14 mouse cellular contexts compared by ENCODE assay signal in genomic region chr7:133098118-133098793, GRCm38 (mm10). TPM values are rescaled to one million over a fixed set of nuclear protein-coding genes. Genes with fewer than 3 reads are reported as not detected.
DNase-seq lines count a peak whose midpoint lies in the region; ATAC-seq and TF ChIP-seq lines count a peak whose summit lies in the region.
"Had no signal": no experiment of that assay in that cellular context is flagged by ENCODE, and none has a peak within 500 bp of the region (broad histone marks: within the 10 kb centered on the region; RNA-seq: fewer than 3 reads in every experiment).

No protein-coding gene starts in this region.

- intact Hi-C loops in heart, postnatal 10 days (cut with DNase I): loop anchor here (2.0 kb wide), 1 partner anchor 23 kb away; no protein-coding TSS in a partner anchor

- no peaks in the 10 kb centered on the region; the same call in 1 of the 2 replicates for H3K36me3 ChIP-seq in heart, embryonic 11.5 days (ENCODE audit: control insufficient read depth, insufficient read depth, low read length)
- H3K36me3 ChIP-seq in ES-E14 (ENCODE audit: control insufficient read depth, insufficient read depth, low read length, poor library complexity, severe bottlenecking): peaks cover 29% of the 10 kb centered on the region
- H3K36me3 ChIP-seq in heart, embryonic 16.5 days (ENCODE audit: control insufficient read depth, insufficient read depth): peaks cover 4% of the 10 kb centered on the region; the same call in 1 of the 2 replicates

- H3K27me3 ChIP-seq in heart, embryonic 11.5 days (ENCODE audit: control insufficient read depth, insufficient read depth, low read length): no peaks in the 10 kb centered on the region
- no peaks in the 10 kb centered on the region for H3K27me3 ChIP-seq in heart, embryonic 16.5 days (ENCODE audit: control insufficient read depth, insufficient read depth, low read length)
- H3K27me3 ChIP-seq: megakaryocyte, embryonic 14.5 days had no signal

- 79% methylated on average over 12 of the region's 12 CpGs for WGBS in heart, embryonic 11.5 days (ENCODE audit: insufficient replicate concordance)
- WGBS in heart, embryonic 16.5 days: 63% methylated on average over 12 of the region's 12 CpGs

- peaks cover 32% of the 10 kb centered on the region for H3K4me1 ChIP-seq in heart, embryonic 11.5 days (ENCODE audit: control insufficient read depth, insufficient read depth, low read length)
- peaks cover 30 to 39% of the 10 kb centered on the region in 2 experiments for H3K4me1 ChIP-seq in ES-E14 (ENCODE audit: control insufficient read depth in 2 of 2, insufficient read depth in 2 of 2, low read length in 2 of 2, poor library complexity in 1 of 2)
- peaks cover 64% of the 10 kb centered on the region for H3K4me1 ChIP-seq in heart, embryonic 16.5 days (ENCODE audit: control insufficient read depth, insufficient read depth, low read length)

- no peak for DNase-seq in heart, postnatal 10 days
- no peak for DNase-seq in ES-E14 (ENCODE audit: low read depth, low spot score)
- peak; percentile 54 to 63 for DNase-seq in cerebellum, adult 18-20 months
- no peak for DNase-seq in retina, postnatal 1 day
- no peak for DNase-seq in thymus, postnatal 10 days (ENCODE audit: low spot score in 2 of 2)
- DNase-seq: lung, adult 18-20 months; thymus, postnatal 4 days had no signal

- H3K4me3 ChIP-seq in heart, embryonic 11.5 days (ENCODE audit: low read depth, low read length): no peak overlapping the region
- H3K4me3 ChIP-seq in ES-E14 (ENCODE audit: insufficient read depth in 1 of 2, low read depth in 1 of 2, low read length in 2 of 2, poor library complexity in 1 of 2, severe bottlenecking in 1 of 2): peak overlapping the region in 1 of 2 experiments; percentile 6; a peak in 1 of 4 replicates
- no peak overlapping the region for H3K4me3 ChIP-seq in heart, embryonic 16.5 days (ENCODE audit: low read length)
- H3K4me3 ChIP-seq: limb, embryonic 10.5 days; megakaryocyte, embryonic 14.5 days; myocyte had no signal

- no peak for ATAC-seq in heart, embryonic 11.5 days (replicated peaks; ENCODE audit: insufficient number of reproducible peaks, low FRiP score, low TSS enrichment)
- ATAC-seq in heart, embryonic 16.5 days (replicated peaks; ENCODE audit: extremely low read depth, insufficient read depth, low FRiP score): no peak

- H3K27ac ChIP-seq in heart, embryonic 11.5 days (ENCODE audit: low read depth, low read length): 0 out of 2 replicates have a peak overlapping the region, but pooled peaks have one; percentile 15
- peak overlapping the region; percentile 46; the same call in 1 of the 2 replicates for H3K27ac ChIP-seq in ES-E14 (ENCODE audit: insufficient read depth, low read depth, low read length, poor library complexity, severe bottlenecking)
- H3K27ac ChIP-seq in heart, embryonic 16.5 days (ENCODE audit: low read length): peak overlapping the region; percentile 84
- H3K27ac ChIP-seq: hindbrain, embryonic 14.5 days; limb, embryonic 10.5 days had no signal

- in situ Hi-C loops in ES-E14 (cut with MboI; ENCODE audit: low sequenced_read_pairs in 2 of 2, unreplicated experiment in 2 of 2): no loop called here

- no peak overlapping the region for H3K4me2 ChIP-seq in heart, embryonic 11.5 days
- H3K4me2 ChIP-seq in heart, embryonic 16.5 days (ENCODE audit: low read depth, low read length): no peak overlapping the region
- H3K4me2 ChIP-seq: hindbrain, embryonic 14.5 days had no signal

- H3K9me3 ChIP-seq in heart, embryonic 11.5 days (replicated peaks; ENCODE audit: control insufficient read depth, low read length): no peaks in the 10 kb centered on the region
- no peaks in the 10 kb centered on the region for H3K9me3 ChIP-seq in ES-E14 (ENCODE audit: control insufficient read depth, insufficient read depth, low read depth, low read length)
- H3K9me3 ChIP-seq in heart, embryonic 16.5 days (replicated peaks; ENCODE audit: control insufficient read depth, low read length): no peaks in the 10 kb centered on the region
- H3K9me3 ChIP-seq: limb, embryonic 10.5 days; megakaryocyte, embryonic 14.5 days had no signal

- no peak overlapping the region for H3K9ac ChIP-seq in heart, embryonic 11.5 days (ENCODE audit: low read depth, low read length)
- peak overlapping the region; percentile 23; the same call in 1 of the 2 replicates for H3K9ac ChIP-seq in ES-E14 (ENCODE audit: insufficient read depth, low read depth, low read length, poor library complexity, severe bottlenecking)
- no peak overlapping the region for H3K9ac ChIP-seq in heart, embryonic 16.5 days (ENCODE audit: low read length)
- H3K9ac ChIP-seq: hindbrain, embryonic 14.5 days had no signal

TF ChIP-seq in ES-E14, 5 proteins besides CTCF, POLR2A, EP300 and RAD21:
- no peak for TF ChIP-seq CHD2 (IDR thresholded peaks at IDR 0.05; ENCODE audit: low read depth, low read length)
- no peak for TF ChIP-seq MAFK (IDR thresholded peaks at IDR 0.05; ENCODE audit: insufficient read depth, low read depth, low read length)
- TF ChIP-seq ZNF384 (IDR thresholded peaks at IDR 0.05; ENCODE audit: low read depth, low read length): no peak
- no peak for TF ChIP-seq ZC3H11A (IDR thresholded peaks at IDR 0.05; ENCODE audit: borderline replicate concordance, low read depth, low read length)
- no peak for TF ChIP-seq HCFC1 (IDR thresholded peaks at IDR 0.05; ENCODE audit: borderline replicate concordance, insufficient read depth, low read length)

RNA-seq across cellular contexts. Expression of gene Fgfr2, which starts 24.9 kb away (rescaled TPM):
- 24.9 and 27.0 TPM in 2 replicates for polyA plus RNA-seq in heart, embryonic 11.5 days (2014; fragmentation: Nextera tagmentation; extraction: Ambion mirVana)
- 1 to 10 TPM; 6.2 to 6.3 TPM for total RNA-seq in heart, postnatal 10 days (2021)
- total RNA-seq in ES-E14 (2012; rRNA removed): 37.5 and 44.3 TPM in 2 replicates
- 20.3 and 27.2 TPM in 2 replicates for polyA plus RNA-seq in heart, embryonic 16.5 days (2015; fragmentation: Nextera tagmentation; extraction: Ambion mirVana)
- total RNA-seq: common myeloid progenitor, adult 5-6 weeks had no signal

RNA-seq across cellular contexts. Expression of gene Ctbp2, which starts 25.9 kb away (rescaled TPM):
- polyA plus RNA-seq in heart, embryonic 11.5 days (2014; fragmentation: Nextera tagmentation; extraction: Ambion mirVana): 59.6 and 62.7 TPM in 2 replicates
- total RNA-seq in heart, postnatal 10 days (2021): 10 to 100 TPM; 46.2 to 53.5 TPM
- 241 and 381 TPM in 2 replicates for total RNA-seq in ES-E14 (2012; rRNA removed)
- polyA plus RNA-seq in heart, embryonic 16.5 days (2015; fragmentation: Nextera tagmentation; extraction: Ambion mirVana): 44.6 and 45.1 TPM in 2 replicates

Comparison
In these comparisons a context has a peak if more than half of its experiments do, and no peak if none do; other contexts are left out.
1. H3K27ac ChIP-seq: peak in every context shown above with its lines; median percentile 84 in heart, embryonic 16.5 days; 46 in ES-E14; 15 in heart, embryonic 11.5 days.
2. DNase-seq: peak in cerebellum, adult 18-20 months (2 of 2); none in heart, postnatal 10 days (0 of 2), ES-E14 (single experiment), retina, postnatal 1 day (single experiment) and thymus, postnatal 10 days (0 of 2).